Mouse (Mus musculus) thymus, adult 2 months (tissue): ENCODE results near the gene Lmx1a. TPM values are rescaled to one million over a fixed set of nuclear protein-coding genes. Genes with fewer than 3 reads are reported as not detected.

Source experiments
- DNase-seq: peaks from one replicate; pipeline ENCODE4 v3.0.0; 2021
- H3K27ac ChIP-seq: fragments of 200-500 bp; 2 replicates; pipeline ENCODE4 v1.5.1; 2012; ENCODE audit warnings: low read length, control low read depth; ENCODE audit not compliant: control insufficient read depth, insufficient read depth
- H3K27me3 ChIP-seq: fragments of 200-500 bp; 2 replicates; pipeline ENCODE4 v1.6.1; 2012; ENCODE audit warnings: mild to moderate bottlenecking, low read length, moderate library complexity, mixed read lengths; ENCODE audit not compliant: control insufficient read depth, insufficient read depth
- H3K36me3 ChIP-seq: fragments of 200-500 bp; 2 replicates; pipeline ENCODE4 v1.6.1; 2012; ENCODE audit warnings: mild to moderate bottlenecking, low read length, moderate library complexity; ENCODE audit not compliant: control insufficient read depth, insufficient read depth
- H3K4me1 ChIP-seq: fragments of 200-500 bp; replicated peaks from 2 replicates; pipeline ENCODE4 v1.6.1; 2012; ENCODE audit warnings: low read length; ENCODE audit not compliant: control insufficient read depth, insufficient read depth
- H3K4me3 ChIP-seq: fragments of 200-500 bp; 2 replicates; pipeline ENCODE4 v1.5.1; 2012; ENCODE audit warnings: mild to moderate bottlenecking, low read length, control low read depth, moderate library complexity; ENCODE audit not compliant: control insufficient read depth, insufficient read depth
- CTCF ChIP-seq: fragments of 200-500 bp; IDR thresholded peaks from 2 replicates; pipeline ENCODE4 v1.5.1; 2012; ENCODE audit warnings: mild to moderate bottlenecking, control low read depth, low read length, moderate library complexity, borderline replicate concordance; ENCODE audit not compliant: control insufficient read depth, poor library complexity, insufficient read depth; ENCODE audit errors: extremely low read depth
- POLR2A ChIP-seq: fragments of 200-500 bp; IDR thresholded peaks from 2 replicates; pipeline ENCODE4 v1.6.1; 2012; ENCODE audit warnings: mild to moderate bottlenecking, low read length, control low read depth, moderate library complexity; ENCODE audit not compliant: control insufficient read depth, poor library complexity, insufficient read depth; ENCODE audit errors: extremely low read depth
- WGBS: fragments of 180-500 bp; shearing (Covaris S2); methylation state at CpG from one replicate; pipeline ENCODE4 v1.1.7; 2018; 5-methylcytosine and 5-hydroxymethylcytosine counted together
- polyA plus RNA-seq: library from polyadenylated mRNA; depleted of rRNA; stranded (reverse); fragments of >200 nt; gene quantifications from 2 replicates; pipeline ENCODE4 v1.2.3, GENCODE M21; 2012; rRNA removed

The Lmx1a gene
- polyA plus RNA-seq, 1 experiment = 0.13 TPM

DNA sequence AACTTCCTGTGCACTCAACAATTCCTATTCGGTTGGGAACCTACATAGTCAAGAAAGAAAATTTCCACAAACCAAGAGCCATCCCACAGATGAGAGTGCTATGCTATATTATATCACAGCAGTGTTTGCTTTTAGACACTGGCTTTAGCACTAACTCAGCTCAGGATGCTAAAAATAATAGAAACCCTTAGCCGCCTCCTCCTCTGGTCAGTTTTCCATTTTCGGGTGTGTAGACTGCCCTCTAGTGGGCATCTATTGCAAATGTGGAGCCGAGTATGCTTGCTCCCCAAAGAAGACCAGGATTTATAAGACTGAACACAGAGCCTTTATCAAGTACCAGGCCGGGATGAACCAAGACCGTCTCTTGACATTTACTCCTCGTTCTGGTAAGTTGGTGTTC is 207.2 kb downstream of the Lmx1a start:
- Histone ChIP-seq H3K4me1 (no peaks in the 10 kb centered on the region), H3K36me3 (no peaks in the 10 kb centered on the region), H3K27me3 (no peaks in the 10 kb centered on the region), H3K4me3 (no peak overlapping the region), H3K27ac (no peak overlapping the region)
- TF ChIP-seq POLR2A (no peak), CTCF (no peak)
- no peak for DNase-seq
- 46% methylated on average over 7 of the region's 7 CpGs for whole genome bisulfite sequencing

Other genes starting within 250 kb of the Lmx1a start
- not detected in 2 replicates for gene Lrrc52, start 222.5 kb upstream of the Lmx1a start, polyA plus RNA-seq
- gene Rxrg, start 90.9 kb upstream of the Lmx1a start, polyA plus RNA-seq = 2.8 and 5.4 TPM in 2 replicates